Comparison of ENCODE assay signal across 9 mouse cellular contexts in the genomic region with DNA sequence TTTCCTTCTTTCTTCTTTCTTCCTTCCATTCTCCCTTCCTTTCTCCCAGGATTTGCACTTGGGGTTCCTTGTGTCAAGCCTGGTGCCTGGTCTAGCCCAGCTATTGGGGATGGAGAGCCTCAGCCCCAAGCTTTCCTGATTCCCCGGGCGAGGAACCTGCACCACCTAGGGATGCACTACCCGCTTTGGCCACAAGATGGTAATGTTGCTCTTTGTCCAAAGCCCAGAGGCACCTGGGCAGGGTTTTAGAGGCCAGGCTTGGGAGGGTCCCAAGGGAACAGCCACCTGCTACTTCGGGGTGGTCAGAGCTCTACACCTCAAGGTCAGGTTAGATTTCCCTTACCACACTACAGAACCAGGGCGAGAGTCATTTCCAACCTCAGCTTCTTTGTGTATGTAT. TPM values are rescaled to one million over a fixed set of nuclear protein-coding genes. Genes with fewer than 3 reads are reported as not detected.
A peak's percentile ranks its signal among the peaks of the same experiment; 100 is the strongest.
DNase-seq lines count a peak whose midpoint lies in the region; ATAC-seq and TF ChIP-seq lines count a peak whose summit lies in the region.
"Had no signal": no experiment of that assay in that cellular context is flagged by ENCODE, and none has a peak within 500 bp of the region (broad histone marks: within the 10 kb centered on the region; RNA-seq: fewer than 3 reads in every experiment).

No protein-coding gene starts in this region.

- in situ Hi-C loops in ES-E14 (cut with MboI; ENCODE audit: low sequenced_read_pairs in 2 of 2, unreplicated experiment in 2 of 2): no loop called here

- H3K27ac ChIP-seq in ES-E14 (ENCODE audit: insufficient read depth, low read depth, low read length, poor library complexity, severe bottlenecking): no peak overlapping the region
- no peak overlapping the region for H3K27ac ChIP-seq in small intestine, adult 2 months (ENCODE audit: insufficient read depth, low read depth, low read length)
- H3K27ac ChIP-seq: heart, embryonic 13.5 days had no signal

- intact Hi-C loops in gastrocnemius, postnatal 14 days (cut with DNase I; ENCODE audit: low total_unique reads): no loop called here

- DNase-seq in B cell, adult 2 months: peak; percentile 72 to 77
- no peak for DNase-seq in ES-E14 (ENCODE audit: low read depth, low spot score)
- DNase-seq in cerebellum, postnatal 14 days: peak; percentile 90 to 95
- DNase-seq in gastrocnemius, postnatal 14 days: peak; percentile 61
- peak; percentile 8 for DNase-seq in large intestine, adult 2 months (ENCODE audit: low read depth, low spot score)
- DNase-seq in lung, postnatal 14 days: peak; percentile 76

- TF ChIP-seq POLR2A in small intestine, adult 2 months (IDR thresholded peaks at IDR 0.05; ENCODE audit: low read depth, low read length): no peak

- no peak overlapping the region for H3K4me3 ChIP-seq in ES-E14 (ENCODE audit: insufficient read depth in 1 of 2, low read depth in 1 of 2, low read length in 2 of 2, poor library complexity in 1 of 2, severe bottlenecking in 1 of 2)
- no peak overlapping the region for H3K4me3 ChIP-seq in small intestine, adult 2 months (ENCODE audit: low read depth, low read length)
- H3K4me3 ChIP-seq: heart, embryonic 13.5 days had no signal

- H3K9ac ChIP-seq in ES-E14 (ENCODE audit: insufficient read depth, low read depth, low read length, poor library complexity, severe bottlenecking): no peak overlapping the region
- H3K9ac ChIP-seq: heart, embryonic 13.5 days had no signal

- no peaks in the 10 kb centered on the region for H3K36me3 ChIP-seq in ES-E14 (ENCODE audit: control insufficient read depth, insufficient read depth, low read length, poor library complexity, severe bottlenecking)
- H3K36me3 ChIP-seq in small intestine, adult 2 months (ENCODE audit: control insufficient read depth, insufficient read depth, low read length): no peaks in the 10 kb centered on the region
- H3K36me3 ChIP-seq: heart, embryonic 13.5 days had no signal

- peaks cover 0 to 12% of the 10 kb centered on the region in 2 experiments; a peak in 2 of 4 replicates for H3K4me1 ChIP-seq in ES-E14 (ENCODE audit: control insufficient read depth in 2 of 2, insufficient read depth in 2 of 2, low read length in 2 of 2, poor library complexity in 1 of 2)
- no peaks in the 10 kb centered on the region for H3K4me1 ChIP-seq in small intestine, adult 2 months (ENCODE audit: control insufficient read depth, insufficient read depth, insufficient read length, low read length)

- no peaks in the 10 kb centered on the region for H3K9me3 ChIP-seq in ES-E14 (ENCODE audit: control insufficient read depth, insufficient read depth, low read depth, low read length)

- peaks cover 26% of the 10 kb centered on the region for H3K27me3 ChIP-seq in small intestine, adult 2 months (ENCODE audit: control insufficient read depth, insufficient read depth, low read length)

- 5% methylated on average over 5 of the region's 5 CpGs for WGBS in large intestine, adult 2 months
- 5% methylated on average over 5 of the region's 5 CpGs for WGBS in small intestine, adult 2 months

- ATAC-seq in erythroid progenitor cell, adult 5-6 weeks (replicated peaks; ENCODE audit: low FRiP score, poor library complexity, severe bottlenecking): no peak

- peak; percentile 76; the same call in 1 of the 2 replicates for TF ChIP-seq CTCF in small intestine, adult 2 months (IDR thresholded peaks at IDR 0.05; ENCODE audit: extremely low read depth, insufficient read length, insufficient replicate concordance, low read depth, low read length)

TF ChIP-seq in ES-E14, 5 proteins besides CTCF, POLR2A, EP300 and RAD21:
- TF ChIP-seq ZC3H11A (IDR thresholded peaks at IDR 0.05; ENCODE audit: borderline replicate concordance, low read depth, low read length): peak; percentile 64; the same call in 1 of the 2 replicates
- TF ChIP-seq CHD2 (IDR thresholded peaks at IDR 0.05; ENCODE audit: low read depth, low read length): no peak
TF ChIP-seq in ES-E14: peak in this region for 1.

RNA-seq across cellular contexts. Expression of gene Tmem132b, which starts 2.5 kb away (rescaled TPM):
- total RNA-seq in ES-E14 (2012; rRNA removed): 0.13 and 0.48 TPM in 2 replicates
- total RNA-seq in gastrocnemius, postnatal 14 days (2021): under 1 TPM; 0.11 to 0.18 TPM
- polyA plus RNA-seq in large intestine, adult 2 months (2012; rRNA removed): 0.12 and 0.16 TPM in 2 replicates
- polyA plus RNA-seq in small intestine, adult 2 months (2012; rRNA removed): 0.06 TPM in 1 of 2 replicates, not detected in the other
- not detected in 2 replicates for total RNA-seq in erythroid progenitor cell, adult 5-6 weeks (2015; ENCODE audit: low replicate concordance)
- not detected in 2 replicates for total RNA-seq in erythroid progenitor cell, adult 5-6 weeks (2017; ENCODE audit: low replicate concordance)

RNA-seq across cellular contexts. Expression of gene Aacs, which starts 53.5 kb away (rescaled TPM):
- 16.5 and 20.6 TPM in 2 replicates for total RNA-seq in ES-E14 (2012; rRNA removed)
- 1 to 10 TPM; 2.0 to 4.6 TPM for total RNA-seq in gastrocnemius, postnatal 14 days (2021)
- polyA plus RNA-seq in large intestine, adult 2 months (2012; rRNA removed): 51.1 and 58.6 TPM in 2 replicates
- 23.9 and 37.6 TPM in 2 replicates for polyA plus RNA-seq in small intestine, adult 2 months (2012; rRNA removed)
- 6.5 and 13.4 TPM in 2 replicates for total RNA-seq in erythroid progenitor cell, adult 5-6 weeks (2015; ENCODE audit: low replicate concordance)
- total RNA-seq in erythroid progenitor cell, adult 5-6 weeks (2017; ENCODE audit: low replicate concordance): 1.2 and 7.1 TPM in 2 replicates
